Mouse (Mus musculus) mouse embryonic stem cell (cell line): ENCODE results near the gene Pfkm.

Source experiments
- in situ Hi-C, 2 experiments: fragments of 300-500 bp; cut with MboI; formaldehyde crosslinking; loops; 1 replicate in 1 of 2; 3 replicates in 1 of 2; pipeline ENCODE4 v1.14.3; 2019 to 2020; ENCODE audit warnings: low sequenced_read_pairs in 2 of 2, low pct_unique_long_range_greater_than_20kb in 1 of 2, mixed read lengths in 1 of 2; ENCODE audit not compliant: unreplicated experiment in 1 of 2

Gene Pfkm

GRCm38 (mm10) chr15:98131942-98132655 is 39.7 kb downstream of the Pfkm start:
- in situ Hi-C loops: no loop called here

- in situ Hi-C loops: no loop called here
These were observed 41.1 kb downstream of the Pfkm start for GRCm38 (mm10) chr15:98133471-98133870.

- in situ Hi-C loops: no loop called here
These were observed 41.6 kb downstream of the Pfkm start for GRCm38 (mm10) chr15:98134034-98134433.

- in situ Hi-C loops: no loop called here
These were observed 42.3 kb downstream of the Pfkm start for GRCm38 (mm10) chr15:98134666-98135065.

GRCm38 (mm10) chr15:98135671-98136070 is 43.3 kb downstream of the Pfkm start:
- in situ Hi-C loops: no loop called here

- in situ Hi-C loops: no loop called here
These were observed 44.5 kb downstream of the Pfkm start for GRCm38 (mm10) chr15:98136871-98137270.

- in situ Hi-C loops: no loop called here
These were observed 47.4 kb downstream of the Pfkm start for GRCm38 (mm10) chr15:98139763-98140162.

GRCm38 (mm10) chr15:98140809-98141208 is 48.4 kb downstream of the Pfkm start:
- in situ Hi-C loops: no loop called here

- in situ Hi-C loops: no loop called here
These were observed 50.1 kb downstream of the Pfkm start for GRCm38 (mm10) chr15:98142515-98142914.

GRCm38 (mm10) chr15:98144861-98145507 is 52.6 kb downstream of the Pfkm start:
- in situ Hi-C loops: no loop called here

- in situ Hi-C loops: no loop called here
These were observed 53.3 kb downstream of the Pfkm start for GRCm38 (mm10) chr15:98145559-98146181.

GRCm38 (mm10) chr15:98148356-98148755 is 56.0 kb downstream of the Pfkm start:
- in situ Hi-C loops: no loop called here

- in situ Hi-C loops: no loop called here
These were observed 56.8 kb downstream of the Pfkm start for GRCm38 (mm10) chr15:98149166-98149602.

- in situ Hi-C loops: loop anchor here in 1 of 2 experiments (25.0 kb wide), 1 partner anchor 291 kb away; no protein-coding TSS in a partner anchor
These were observed 60.5 kb downstream of the Pfkm start for GRCm38 (mm10) chr15:98152916-98153315.

GRCm38 (mm10) chr15:98153625-98154024 is 61.2 kb downstream of the Pfkm start:
- in situ Hi-C loops: loop anchor here in 1 of 2 experiments (25.0 kb wide), 1 partner anchor 291 kb away; no protein-coding TSS in a partner anchor

GRCm38 (mm10) chr15:98154146-98154545 is 61.8 kb downstream of the Pfkm start:
- in situ Hi-C loops: loop anchor here in 1 of 2 experiments (25.0 kb wide), 1 partner anchor 292 kb away; no protein-coding TSS in a partner anchor

- in situ Hi-C loops: loop anchor here in 1 of 2 experiments (25.0 kb wide), 1 partner anchor 292 kb away; no protein-coding TSS in a partner anchor
These were observed 62.2 kb downstream of the Pfkm start for GRCm38 (mm10) chr15:98154631-98155030.

GRCm38 (mm10) chr15:98155272-98155671 is 62.9 kb downstream of the Pfkm start:
- in situ Hi-C loops: loop anchor here in 1 of 2 experiments (25.0 kb wide), 1 partner anchor 293 kb away; no protein-coding TSS in a partner anchor

GRCm38 (mm10) chr15:98155944-98156343 is 63.6 kb downstream of the Pfkm start:
- in situ Hi-C loops: loop anchor here in 1 of 2 experiments (25.0 kb wide), 1 partner anchor 294 kb away; no protein-coding TSS in a partner anchor
